Mouse (Mus musculus) lung, postnatal 10 days (tissue): ENCODE results near the gene Patz1.

Experiments used
- DNase-seq: peaks from one replicate; pipeline ENCODE4 v3.0.0; 2021

Gene Patz1

GRCm38 (mm10) chr11:3292711-3293249, 4.1 kb downstream of the Patz1 start:
- DNase-seq, result peak; percentile 64

- no peak for DNase-seq
These were observed 4.7 kb downstream of the Patz1 start for GRCm38 (mm10) chr11:3293361-3293760.

DNA sequence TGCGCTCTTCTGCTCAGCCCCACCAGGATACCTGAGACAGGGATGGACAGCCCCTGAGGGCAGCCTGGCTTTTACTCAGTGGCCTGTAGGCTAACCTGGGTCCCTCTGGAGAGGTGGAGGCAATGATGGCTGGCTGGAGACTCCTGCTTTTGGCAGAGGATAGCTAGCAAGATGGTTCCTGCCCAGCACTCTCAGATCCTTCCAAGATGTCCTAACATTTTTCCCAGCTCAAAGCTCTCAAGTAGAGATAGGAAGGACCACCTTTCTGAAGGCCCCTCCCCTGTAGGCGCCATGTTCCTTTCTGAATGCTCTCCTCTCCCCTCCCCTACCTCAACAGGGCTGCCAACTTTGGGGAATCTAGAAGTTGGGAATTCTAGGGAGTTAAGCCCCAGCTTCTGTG, 6.0 kb downstream of the Patz1 start:
- DNase-seq, result no peak

- no peak for DNase-seq
These were observed 7.4 kb downstream of the Patz1 start for GRCm38 (mm10) chr11:3296056-3296455.

GRCm38 (mm10) chr11:3297871-3298812, 9.5 kb downstream of the Patz1 start:
- DNase-seq, result no peak

- no peak for DNase-seq
These were observed 10.1 kb downstream of the Patz1 start for GRCm38 (mm10) chr11:3298813-3299185.

DNA sequence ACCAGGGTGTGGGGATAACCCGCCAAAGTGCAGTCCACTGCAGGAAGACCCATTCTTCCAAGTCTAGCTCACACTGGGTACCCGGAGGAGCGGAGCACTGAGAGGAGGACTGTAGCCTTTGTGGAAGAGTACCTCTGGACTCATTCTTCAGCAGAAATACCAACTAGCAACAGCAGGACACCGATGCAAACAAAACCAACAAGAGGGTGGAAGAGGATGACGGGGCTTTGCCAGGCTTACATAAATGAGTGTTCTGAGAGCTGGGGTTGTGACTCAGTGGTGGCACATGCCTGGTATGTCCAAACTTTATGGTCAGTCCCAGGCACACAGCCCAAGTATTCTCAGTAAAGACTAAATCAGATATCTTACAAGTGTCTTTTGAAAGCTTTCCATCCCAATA, 12.4 kb downstream of the Patz1 start:
- no peak for DNase-seq

DNA sequence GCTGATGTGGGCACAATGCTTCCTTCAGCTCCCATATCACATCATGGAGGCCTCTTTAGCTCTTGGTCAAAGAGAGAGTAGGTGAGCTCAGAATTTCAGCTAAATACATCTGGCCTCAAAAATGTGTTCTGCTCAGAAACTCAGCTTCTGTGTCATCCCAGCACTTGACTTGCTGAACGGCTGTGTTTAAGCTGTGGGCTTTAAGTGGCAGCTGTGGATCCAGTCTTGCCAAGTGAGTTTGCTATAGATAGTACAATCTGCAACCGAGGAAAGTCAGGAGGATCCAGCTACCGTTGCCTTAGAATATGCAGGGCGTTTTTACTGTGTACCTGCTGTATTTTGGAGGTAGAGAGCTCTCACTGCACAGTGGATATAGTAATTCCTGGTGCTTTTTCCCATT, 13.7 kb downstream of the Patz1 start:
- DNase-seq, result no peak

DNA sequence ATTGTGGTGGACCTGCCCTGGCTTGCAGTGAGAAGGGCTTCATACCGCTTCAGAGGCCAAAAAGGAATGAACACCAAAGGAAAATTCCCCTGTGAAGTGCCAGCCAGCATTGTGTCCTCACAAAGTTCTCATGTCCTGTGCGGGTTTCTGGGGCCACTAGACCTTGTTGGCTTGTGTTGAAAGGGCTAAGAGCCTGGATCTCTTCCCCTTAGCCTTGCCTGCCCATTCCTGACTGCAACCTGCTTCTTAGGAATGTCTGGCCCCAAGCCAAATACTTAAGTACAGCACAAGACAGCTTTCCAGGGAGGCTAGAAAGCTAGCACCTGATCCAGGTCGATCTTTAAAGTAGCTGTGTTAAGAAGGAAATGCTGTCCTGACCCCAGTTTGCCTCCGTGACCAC, 14.1 kb downstream of the Patz1 start:
- peak; percentile 53 for DNase-seq

DNA sequence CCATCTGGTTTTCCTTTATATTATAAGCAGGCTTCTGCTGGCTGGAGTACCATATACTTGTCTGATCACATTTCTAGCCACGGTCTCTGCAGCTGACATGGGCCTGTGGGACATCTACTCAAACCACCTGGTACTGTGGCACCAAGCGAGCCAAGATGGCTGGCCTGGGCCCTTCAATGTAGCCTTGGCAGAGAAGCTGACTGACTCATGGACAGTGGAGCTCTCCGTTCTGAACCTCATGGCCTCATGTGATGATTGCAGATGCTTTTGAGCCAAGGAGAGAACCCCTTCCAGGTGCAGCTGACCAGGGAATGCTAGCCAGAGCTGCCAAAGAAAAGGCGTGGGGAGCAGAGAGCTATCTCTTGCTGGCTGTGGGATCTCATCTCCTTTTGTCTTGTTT, 17.1 kb downstream of the Patz1 start:
- DNase-seq, result no peak

DNA sequence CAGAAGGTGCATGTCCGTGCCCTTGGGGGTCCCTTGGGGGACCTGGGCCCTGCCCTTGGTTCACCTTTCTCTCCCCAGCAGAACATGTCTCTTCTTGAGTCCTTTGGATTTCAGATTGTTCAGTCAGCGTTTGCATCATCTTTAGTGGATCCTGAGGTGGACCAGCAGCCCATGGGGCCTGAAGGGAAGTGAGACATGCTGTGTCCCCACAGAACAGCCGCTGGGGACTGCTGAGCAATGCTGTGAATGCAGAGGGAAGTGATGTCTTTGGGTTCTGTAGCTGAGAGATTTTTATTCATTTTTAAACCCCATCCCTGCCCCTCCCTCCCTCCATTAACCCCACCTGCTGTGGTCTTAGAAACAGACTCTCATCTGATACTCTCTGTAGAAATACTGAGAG, 19.2 kb downstream of the Patz1 start:
- DNase-seq, result no peak

DNA sequence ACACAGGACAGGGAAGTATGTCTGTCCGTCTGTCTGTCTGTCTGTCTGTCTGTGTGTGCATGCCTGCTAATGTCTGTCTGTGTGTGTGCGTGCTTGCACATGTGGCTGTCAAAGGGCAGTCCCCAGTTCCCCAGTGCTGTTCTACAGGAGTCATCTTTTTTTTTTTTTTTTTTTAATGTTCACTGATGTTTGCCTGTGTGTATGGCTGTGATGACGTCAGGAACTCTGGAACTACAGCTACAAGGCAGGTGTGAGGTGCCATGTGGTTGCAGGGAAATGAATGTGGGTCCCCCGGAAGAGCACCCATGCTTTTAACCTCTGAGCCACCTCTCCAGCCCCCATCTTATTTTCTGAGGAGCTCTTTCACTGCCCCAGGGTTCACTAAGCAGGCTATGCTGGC, 21.2 kb downstream of the Patz1 start:
- DNase-seq, result no peak

DNA sequence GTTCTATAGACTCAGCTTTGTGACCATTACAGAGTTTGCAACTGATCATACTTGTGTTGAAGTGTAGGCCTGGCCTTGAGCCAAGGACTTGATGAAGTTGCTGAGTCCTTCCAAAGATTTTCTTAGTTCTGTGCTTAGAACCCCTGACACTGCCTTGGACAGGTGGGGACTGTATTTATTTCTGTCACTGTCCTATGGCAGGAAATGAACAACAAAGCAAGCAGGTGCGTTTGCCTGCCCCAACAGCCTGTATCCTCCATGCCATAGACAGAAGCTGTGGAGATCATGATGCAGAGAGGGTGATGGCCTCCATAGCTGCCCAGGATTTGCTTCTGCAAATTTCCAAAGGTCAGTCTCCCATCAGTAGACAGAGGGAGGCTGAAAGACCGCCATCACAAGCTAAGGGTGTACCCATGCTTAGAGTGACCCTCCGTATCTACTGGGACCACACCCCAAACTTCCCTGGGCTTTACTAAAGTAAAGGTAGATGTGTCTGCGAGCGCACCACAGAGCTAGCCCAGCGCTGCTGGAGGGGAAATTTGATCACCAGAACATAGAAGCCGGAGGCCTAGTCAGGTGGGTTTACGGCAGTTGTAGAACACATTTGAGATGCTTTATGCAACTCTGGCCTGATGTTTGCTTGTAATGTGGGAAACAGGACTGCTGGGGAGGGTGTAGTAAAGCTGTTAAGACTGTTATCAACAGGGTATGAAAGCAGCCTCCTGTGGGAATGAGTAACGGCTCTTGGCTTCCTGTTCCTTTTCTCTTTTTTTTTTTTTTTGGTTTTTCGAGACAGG, 22.3 kb downstream of the Patz1 start:
- DNase-seq, result peak; percentile 8

DNA sequence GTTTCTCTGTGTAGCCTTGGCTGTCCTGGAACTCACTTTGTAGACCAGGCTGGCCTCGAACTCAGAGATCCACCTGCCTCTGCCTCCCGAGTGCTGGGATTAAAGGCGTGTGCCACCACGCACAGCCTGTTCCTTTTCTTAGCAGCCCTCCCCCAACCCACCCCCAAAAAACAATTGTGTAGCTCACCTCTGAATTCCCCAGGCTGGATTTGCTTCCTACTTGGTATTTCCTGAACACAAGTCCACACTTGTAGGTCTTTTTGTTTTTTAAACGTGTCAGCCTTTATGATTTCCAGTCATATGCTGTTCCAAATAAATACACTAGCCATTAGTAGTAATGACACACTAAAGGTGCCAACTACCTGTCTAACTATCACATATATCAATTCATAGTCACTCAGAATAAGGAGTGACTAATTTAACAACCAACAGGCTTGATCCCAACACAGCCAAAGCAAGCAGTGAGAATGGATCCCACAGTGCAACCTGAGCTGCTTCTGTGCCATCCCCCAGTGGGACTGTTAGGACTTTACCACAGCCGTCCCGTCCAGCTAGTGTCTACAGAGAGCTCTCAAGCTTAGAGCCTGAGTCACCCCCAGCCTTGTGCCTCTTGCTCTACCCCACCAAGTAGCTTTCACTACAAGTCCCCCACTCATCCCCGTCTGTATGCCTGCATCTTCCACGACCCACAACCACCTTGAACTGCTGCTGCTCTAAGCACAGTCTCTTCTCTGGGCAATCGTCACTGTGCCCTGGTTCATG, 23.1 kb downstream of the Patz1 start:
- DNase-seq, result no peak

DNA sequence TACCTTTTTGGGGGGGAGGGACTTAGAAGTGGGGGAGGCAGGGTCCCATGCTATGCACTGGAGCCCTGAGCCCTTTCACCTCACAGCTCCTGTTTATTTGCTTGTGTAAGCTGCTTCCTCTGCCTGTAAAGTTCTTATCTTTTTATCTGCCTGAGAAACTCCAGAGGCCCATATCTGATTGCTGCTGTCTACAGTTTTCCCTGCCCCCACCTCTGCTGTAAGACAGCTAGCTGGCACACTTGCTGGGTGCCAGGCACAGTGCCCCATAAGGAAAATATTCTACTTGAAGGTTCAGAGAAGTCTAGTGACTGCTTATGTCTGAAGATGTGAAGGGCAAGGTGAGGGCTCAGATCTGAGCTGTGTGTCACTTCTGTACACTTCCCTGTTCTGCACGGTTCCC, 24.6 kb downstream of the Patz1 start:
- DNase-seq, result no peak

GRCm38 (mm10) chr11:3314148-3314547, 25.5 kb downstream of the Patz1 start:
- DNase-seq, result peak; percentile 89

DNA sequence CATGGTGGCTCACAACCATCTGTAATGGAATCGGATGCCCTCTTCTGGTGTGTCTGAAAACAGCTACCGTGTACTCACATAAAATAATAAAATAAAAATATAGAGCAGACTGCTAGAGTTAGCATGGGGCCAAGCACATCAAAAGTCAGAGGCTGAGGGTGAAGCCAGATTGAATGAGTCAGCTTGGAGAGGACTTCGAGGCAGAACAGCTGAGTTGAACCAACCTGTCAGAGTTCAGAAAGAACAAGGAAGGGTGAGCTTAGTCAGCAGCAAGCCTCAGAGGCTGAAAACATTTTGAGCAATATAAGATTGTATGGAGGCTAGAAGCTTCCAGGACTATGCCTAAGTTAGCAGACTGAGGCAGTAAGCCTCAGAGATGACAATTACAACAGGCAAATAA, 29.6 kb downstream of the Patz1 start:
- no peak for DNase-seq

DNA sequence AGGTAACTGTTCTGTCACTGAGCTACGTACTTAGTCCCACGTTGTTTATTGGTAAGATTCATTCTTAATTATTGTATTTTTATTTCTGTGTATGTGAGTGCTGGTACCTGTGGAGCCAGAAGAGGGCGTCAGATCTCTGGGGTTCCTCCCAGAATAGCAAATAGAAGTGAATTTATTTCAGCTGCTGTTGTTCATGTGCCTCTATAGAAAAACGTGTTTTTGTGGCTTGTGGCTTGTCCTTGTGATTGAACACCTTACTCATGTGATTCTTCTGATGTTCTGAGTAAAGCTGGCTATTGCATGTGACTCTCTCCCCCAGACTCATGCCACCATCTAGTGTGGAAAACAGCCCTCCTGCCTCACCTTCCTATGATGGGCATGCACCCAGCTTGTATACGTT, 39.6 kb downstream of the Patz1 start:
- DNase-seq, result peak; percentile 8

DNA sequence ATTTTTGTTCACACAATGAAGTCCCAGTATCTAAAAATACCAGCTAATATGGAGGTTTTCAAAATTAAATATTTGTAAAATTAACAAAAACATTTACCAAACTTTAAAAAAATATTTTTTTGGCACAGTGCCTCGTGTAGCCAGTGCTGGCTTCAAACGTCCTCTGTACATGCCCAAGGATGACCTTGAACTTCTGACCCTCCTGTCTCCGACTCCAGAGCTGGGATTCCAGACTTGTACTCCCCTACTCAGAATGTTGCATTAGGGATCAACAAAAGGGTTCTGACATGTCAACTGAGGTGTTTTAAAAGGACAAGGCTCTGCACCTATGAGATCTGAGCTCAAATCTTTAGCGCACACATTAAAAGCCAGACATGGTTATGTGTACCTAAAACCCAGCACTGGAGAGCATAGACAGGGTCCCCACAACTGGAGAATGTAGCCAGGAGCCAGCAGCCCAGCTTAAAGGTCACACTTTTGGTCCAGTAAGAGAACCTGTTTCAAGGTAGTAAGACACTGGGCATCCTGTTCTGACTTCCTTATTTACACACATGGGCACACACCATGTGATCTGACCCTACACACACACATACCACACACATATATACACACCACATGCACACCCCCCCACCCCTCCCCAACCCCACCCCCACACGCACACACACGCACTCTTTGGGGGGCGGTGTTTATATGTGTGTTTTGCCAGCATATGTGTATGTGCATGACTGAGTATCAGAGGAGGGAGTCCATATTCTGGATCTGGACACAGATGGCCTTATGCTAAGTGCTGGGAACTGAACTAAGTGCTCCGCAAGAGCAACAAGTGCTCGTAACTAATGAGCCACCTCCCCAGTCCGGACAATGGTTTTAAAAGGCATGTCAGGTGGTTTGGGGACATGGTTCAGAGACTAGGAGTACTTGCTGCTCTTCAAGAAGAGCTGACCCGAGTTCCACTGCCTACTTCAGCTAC, 40.4 kb downstream of the Patz1 start:
- DNase-seq, result no peak

GRCm38 (mm10) chr11:3329891-3330451, 41.3 kb downstream of the Patz1 start, which contains the start of gene Pik3ip1:
TSS of gene Pik3ip1 (plus strand) at chr11:3330401.
- no peak for DNase-seq

DNA sequence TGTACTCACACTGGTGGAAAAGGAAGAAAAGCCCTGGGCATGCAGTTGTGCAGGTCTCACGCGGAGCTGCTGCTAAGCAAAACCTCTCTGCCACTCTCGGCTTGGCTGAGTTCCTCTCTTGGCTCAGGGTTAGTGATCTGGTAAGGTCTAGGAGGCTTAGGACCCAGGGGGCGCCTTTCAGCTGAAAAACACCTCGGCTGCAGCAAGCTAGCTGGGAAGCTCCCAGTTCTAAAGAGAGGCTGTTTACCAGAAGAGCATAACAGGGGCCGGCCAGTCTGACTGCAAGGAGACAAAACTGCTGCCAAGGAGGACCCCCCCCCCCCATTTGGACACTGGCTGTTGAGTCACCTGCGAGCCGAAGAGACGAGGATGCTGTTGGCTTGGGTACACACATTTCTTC, 41.9 kb downstream of the Patz1 start:
- DNase-seq, result peak; percentile 95
